Mouse (Mus musculus) lung, adult 18-20 months (tissue): ENCODE results near the gene F10.
"Not testable (repeated sequence)": the region's sequence is repeated elsewhere in the genome, so short reads cannot be mapped to it uniquely, and the experiment has no call there.

Source experiments
- DNase-seq, 2 experiments: peaks; one replicate each; pipeline ENCODE4 v3.0.0; 2022; ENCODE audit warnings: mixed read lengths in 2 of 2

The F10 gene

DNA sequence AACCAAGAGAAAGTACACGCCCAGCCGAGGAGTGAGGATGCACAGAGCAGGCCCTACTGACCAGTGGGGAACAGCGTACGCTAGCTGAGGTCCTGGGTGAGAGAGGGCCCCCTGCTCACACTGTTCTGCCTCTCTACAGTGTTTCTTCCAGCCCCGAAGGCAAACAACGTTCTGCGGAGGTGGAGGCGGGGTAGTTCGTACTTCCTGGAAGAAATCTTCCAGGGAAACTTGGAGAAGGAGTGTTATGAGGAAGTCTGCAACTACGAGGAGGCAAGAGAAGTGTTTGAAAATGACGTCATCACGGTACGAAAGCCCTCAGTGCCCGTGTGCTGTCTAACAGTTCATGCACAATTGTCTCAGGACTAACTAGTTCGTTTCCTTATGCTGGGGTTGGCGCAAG lies 26.0 kb downstream of the F10 start:
- peak; percentile 55 to 66 for DNase-seq

DNA sequence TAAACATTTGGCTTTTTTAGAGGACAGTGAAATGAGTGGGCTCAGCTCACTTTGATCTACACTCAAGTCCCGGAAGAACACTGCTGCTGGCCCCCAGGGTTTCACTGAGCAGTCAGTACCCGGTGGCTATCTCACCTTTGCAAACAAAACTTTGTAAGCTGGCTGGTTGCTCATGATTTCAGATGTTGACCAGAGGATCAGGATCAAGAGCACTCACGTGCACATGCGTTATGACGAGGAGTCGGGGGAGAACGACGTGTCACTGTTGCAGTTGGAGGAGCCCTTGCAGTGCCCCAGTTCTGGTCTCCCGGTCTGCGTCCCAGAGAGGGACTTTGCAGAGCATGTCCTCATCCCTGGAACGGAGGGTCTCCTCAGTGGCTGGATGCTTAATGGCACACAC lies 36.1 kb downstream of the F10 start:
- peak in 1 of 2 experiments; percentile 26 for DNase-seq

- peak; percentile 66 to 69 for DNase-seq
These were observed 37.9 kb downstream of the F10 start for GRCm38 (mm10) chr8:13075044-13075443.

DNA sequence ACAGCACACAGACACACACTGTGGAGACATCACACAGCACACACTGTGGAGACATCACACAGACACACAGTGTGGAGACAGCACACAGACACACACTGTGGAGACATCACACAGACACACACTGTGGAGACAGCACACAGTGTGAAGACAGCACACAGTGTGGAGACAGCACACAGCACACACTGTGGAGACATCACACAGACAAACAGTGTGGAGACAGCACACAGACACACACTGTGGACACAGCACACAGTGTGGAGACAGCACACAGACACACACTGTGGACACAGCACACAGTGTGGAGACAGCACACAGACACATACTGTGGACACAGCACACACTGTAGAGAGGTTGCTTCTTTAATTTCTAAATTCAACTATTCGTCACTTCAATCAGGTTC lies 38.5 kb downstream of the F10 start:
- not testable (repeated sequence) for DNase-seq

DNA sequence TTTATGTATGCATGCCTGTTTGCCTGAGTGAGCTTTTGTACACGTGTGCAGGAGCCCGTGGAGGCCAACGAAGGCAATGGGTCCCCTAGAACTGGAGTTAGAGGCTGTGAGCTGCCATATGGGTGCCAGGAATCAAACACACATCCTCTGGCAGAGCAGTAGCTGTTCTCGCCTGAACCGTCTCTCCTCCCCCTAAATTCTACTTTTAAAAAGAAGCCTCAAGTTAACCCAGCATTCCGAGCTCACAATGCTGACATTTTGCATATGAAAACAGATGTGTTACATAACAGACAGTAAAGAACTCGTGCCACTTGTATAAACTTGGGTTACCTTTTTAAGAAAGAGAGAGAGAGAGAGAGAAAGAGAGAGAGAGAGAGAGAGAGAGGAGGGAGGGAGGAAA lies 40.4 kb downstream of the F10 start:
- DNase-seq, result no peak

DNA sequence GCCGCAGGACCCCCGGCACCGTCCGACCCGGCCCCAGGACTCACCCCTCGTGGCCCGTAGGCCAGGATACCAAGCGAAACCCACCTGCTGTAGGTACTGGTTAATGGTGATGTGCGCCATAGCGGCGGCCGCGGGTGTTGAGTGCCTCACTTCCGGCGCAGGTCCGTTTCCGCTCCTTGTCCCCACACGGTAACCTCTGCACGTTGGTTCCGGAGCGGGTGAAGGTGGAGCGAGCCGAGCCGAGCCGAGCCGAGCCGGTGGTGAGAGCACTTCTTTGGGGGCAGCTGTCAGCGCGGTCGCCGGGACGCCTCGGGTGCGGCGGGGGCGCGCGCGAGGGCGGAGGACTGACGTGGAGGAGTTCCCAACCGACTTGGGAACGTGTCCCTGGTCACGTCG lies 67.6 kb downstream of the F10 start:
- DNase-seq, result peak; percentile 89 to 90

GRCm38 (mm10) chr8:13105087-13105881 lies 68.2 kb downstream of the F10 start, which contains the start of the genes Pcid2 and Cul4a:
Gene Pcid2 (minus strand): TSS chr8:13105459.
Gene Cul4a (plus strand): TSS chr8:13105621.
- DNase-seq, result peak; percentile 95 to 97

GRCm38 (mm10) chr8:13105908-13106551 lies 68.9 kb downstream of the F10 start:
- peak; percentile 23 to 45 for DNase-seq
